Mouse (Mus musculus): ENCODE results near the gene Pah. TPM values are rescaled to one million over a fixed set of nuclear protein-coding genes. Genes with fewer than 3 reads are reported as not detected.
A peak's percentile ranks its signal among the peaks of the same experiment; 100 is the strongest.

The Pah gene
- polyA plus RNA-seq, 1 experiment from 2014 or later: not detected

DNA sequence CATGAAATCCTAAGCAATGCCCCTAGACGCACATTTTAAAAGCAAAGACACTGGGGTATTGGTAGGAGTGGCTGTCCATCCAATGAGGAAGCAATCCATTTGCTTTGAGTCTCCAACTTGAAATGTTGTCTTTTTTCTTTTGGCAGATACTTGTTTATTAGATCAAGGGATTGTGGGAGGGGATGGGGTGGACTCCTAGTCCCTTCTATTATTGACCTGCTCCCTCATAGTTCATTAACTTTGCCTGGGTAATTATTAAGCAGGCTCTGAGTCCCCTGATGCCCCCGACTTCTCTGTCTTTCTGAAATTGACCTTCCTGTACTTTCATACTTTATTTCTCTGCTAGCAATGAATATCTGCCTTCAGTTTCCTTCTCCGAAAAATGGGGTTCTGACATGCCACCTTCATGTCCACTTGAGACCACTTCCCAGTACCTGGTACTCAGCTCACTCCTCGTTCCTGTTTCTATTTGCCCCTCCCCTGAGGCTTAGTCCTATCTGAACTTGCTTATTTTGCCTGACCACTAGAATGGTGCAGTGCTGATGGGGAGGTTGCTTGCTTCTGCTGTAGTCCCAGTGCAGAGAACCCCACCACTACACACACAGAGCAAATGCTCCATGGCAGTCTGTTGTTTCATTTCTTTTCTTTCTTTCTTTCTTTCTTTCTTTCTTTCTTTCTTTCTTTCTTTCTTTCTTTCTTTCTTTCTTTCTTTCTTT is 1.0 kb upstream of the Pah start:
- ATAC-seq (ENCODE audit: insufficient number of reproducible peaks, low FRiP score, low TSS enrichment, low read depth) (no peak), DNase-seq (ENCODE audit: low spot score) (no peak)
- no peak overlapping the region for H3K4me2 ChIP-seq (ENCODE audit: low read depth, severe bottlenecking)
- WGBS: 86% methylated on average over 4 of the region's 4 CpGs
- H3K36me3 ChIP-seq (ENCODE audit: control insufficient read depth, insufficient read depth, low read length): no peaks in the 10 kb centered on the region
- no peaks in the 10 kb centered on the region for H3K9me3 ChIP-seq (ENCODE audit: control insufficient read depth, low read length)
- H3K4me1 ChIP-seq (ENCODE audit: control insufficient read depth, insufficient read depth, low read length): no peaks in the 10 kb centered on the region
- H3K27ac ChIP-seq (replicated peaks; ENCODE audit: low read depth, low read length): no peak overlapping the region
- no peak overlapping the region for H3K9ac ChIP-seq (ENCODE audit: low read length)
- no peaks in the 10 kb centered on the region for H3K27me3 ChIP-seq (ENCODE audit: control insufficient read depth, insufficient read depth, low read length)
- no peak overlapping the region for H3K4me3 ChIP-seq (ENCODE audit: low read depth, low read length)

DNA sequence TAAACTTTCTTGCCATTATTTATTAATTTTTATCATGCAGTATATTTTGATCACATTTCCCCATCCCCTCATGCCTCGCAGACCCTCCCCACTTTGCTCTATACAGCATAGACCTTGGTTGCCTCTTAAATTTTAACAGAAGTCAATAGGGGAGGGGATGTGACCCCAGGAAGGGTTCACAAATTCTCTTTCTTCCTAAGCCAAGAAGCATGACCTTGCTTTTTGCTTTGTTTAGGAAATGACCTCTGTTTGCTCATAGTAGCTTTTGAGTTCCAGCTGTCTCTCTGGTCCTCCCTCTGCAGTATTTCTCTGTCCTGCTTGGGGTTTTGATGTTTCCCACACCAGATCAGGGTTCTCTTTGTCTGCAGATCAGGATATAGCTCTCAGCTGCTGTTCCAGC is 12.6 kb downstream of the Pah start:
- ATAC-seq (ENCODE audit: insufficient number of reproducible peaks, low FRiP score, low TSS enrichment, low read depth) (no peak), DNase-seq (ENCODE audit: low spot score) (no peak)
- 90% methylated on average over 1 of the region's 1 CpGs for WGBS
- Histone ChIP-seq H3K4me2 (ENCODE audit: low read depth, severe bottlenecking) (no peak overlapping the region), H3K4me1 (ENCODE audit: control insufficient read depth, insufficient read depth, low read length) (no peaks in the 10 kb centered on the region), H3K4me3 (ENCODE audit: low read depth, low read length) (no peak overlapping the region), H3K9me3 (ENCODE audit: control insufficient read depth, low read length) (no peaks in the 10 kb centered on the region), H3K9ac (ENCODE audit: low read length) (no peak overlapping the region), H3K27ac (replicated peaks; ENCODE audit: low read depth, low read length) (no peak overlapping the region), H3K36me3 (ENCODE audit: control insufficient read depth, insufficient read depth, low read length) (no peaks in the 10 kb centered on the region), H3K27me3 (ENCODE audit: control insufficient read depth, insufficient read depth, low read length) (no peaks in the 10 kb centered on the region)

- no peak for ATAC-seq (ENCODE audit: insufficient number of reproducible peaks, low FRiP score, low TSS enrichment, low read depth)
- WGBS: 72% methylated on average over 8 of the region's 8 CpGs
- H3K27ac ChIP-seq (replicated peaks; ENCODE audit: low read depth, low read length): no peak overlapping the region
Measured at GRCm38 (mm10) chr10:87545759-87546158, 24.2 kb downstream of the Pah start.

GRCm38 (mm10) chr10:87546299-87547234 is 25.0 kb downstream of the Pah start:
- 29% methylated on average over 19 of the region's 19 CpGs for WGBS

More at GRCm38 (mm10) chr10:87545759-87546158, 24.2 kb downstream of the Pah start:
- H3K36me3 ChIP-seq (ENCODE audit: control insufficient read depth, insufficient read depth, low read length): no peaks in the 10 kb centered on the region
- no peaks in the 10 kb centered on the region for H3K9me3 ChIP-seq (ENCODE audit: control insufficient read depth, low read length)
- no peak overlapping the region for H3K9ac ChIP-seq (ENCODE audit: low read length)
- no peak for DNase-seq (ENCODE audit: low spot score)
- H3K27me3 ChIP-seq (ENCODE audit: control insufficient read depth, insufficient read depth, low read length): no peaks in the 10 kb centered on the region
- H3K4me2 ChIP-seq (ENCODE audit: low read depth, severe bottlenecking): no peak overlapping the region
- H3K4me3 ChIP-seq (ENCODE audit: low read depth, low read length): no peak overlapping the region
- H3K4me1 ChIP-seq (ENCODE audit: control insufficient read depth, insufficient read depth, low read length): no peaks in the 10 kb centered on the region; the same call in 1 of the 2 replicates

GRCm38 (mm10) chr10:87552726-87553125 is 31.1 kb downstream of the Pah start:
- no peak overlapping the region for H3K27ac ChIP-seq (replicated peaks; ENCODE audit: low read depth, low read length)
- no peak overlapping the region for H3K4me3 ChIP-seq (ENCODE audit: low read depth, low read length)
- H3K4me2 ChIP-seq (ENCODE audit: low read depth, severe bottlenecking): no peak overlapping the region
- no peaks in the 10 kb centered on the region for H3K27me3 ChIP-seq (ENCODE audit: control insufficient read depth, insufficient read depth, low read length)
- no peak overlapping the region for H3K9ac ChIP-seq (ENCODE audit: low read length)
- DNase-seq (ENCODE audit: low spot score) (peak; percentile 65), ATAC-seq (ENCODE audit: insufficient number of reproducible peaks, low FRiP score, low TSS enrichment, low read depth) (no peak)
- 34% methylated on average over 8 of the region's 8 CpGs for WGBS
- H3K9me3 ChIP-seq (ENCODE audit: control insufficient read depth, low read length): no peaks in the 10 kb centered on the region
- H3K4me1 ChIP-seq (ENCODE audit: control insufficient read depth, insufficient read depth, low read length): no peaks in the 10 kb centered on the region
- H3K36me3 ChIP-seq (ENCODE audit: control insufficient read depth, insufficient read depth, low read length): no peaks in the 10 kb centered on the region

More at GRCm38 (mm10) chr10:87546299-87547234, 25.0 kb downstream of the Pah start:
- H3K4me3 ChIP-seq (ENCODE audit: low read depth, low read length): no peak overlapping the region
- DNase-seq (ENCODE audit: low spot score): peak; percentile 46
- H3K4me2 ChIP-seq (ENCODE audit: low read depth, severe bottlenecking): no peak overlapping the region
- H3K9ac ChIP-seq (ENCODE audit: low read length): no peak overlapping the region
- no peaks in the 10 kb centered on the region for H3K36me3 ChIP-seq (ENCODE audit: control insufficient read depth, insufficient read depth, low read length)
- no peak overlapping the region for H3K27ac ChIP-seq (replicated peaks; ENCODE audit: low read depth, low read length)
- no peaks in the 10 kb centered on the region for H3K9me3 ChIP-seq (ENCODE audit: control insufficient read depth, low read length)
- no peaks in the 10 kb centered on the region; the same call in 1 of the 2 replicates for H3K4me1 ChIP-seq (ENCODE audit: control insufficient read depth, insufficient read depth, low read length)
- no peaks in the 10 kb centered on the region for H3K27me3 ChIP-seq (ENCODE audit: control insufficient read depth, insufficient read depth, low read length)
- no peak for ATAC-seq (ENCODE audit: insufficient number of reproducible peaks, low FRiP score, low TSS enrichment, low read depth)

- no peak overlapping the region for H3K9ac ChIP-seq (ENCODE audit: low read length)
- WGBS: 37% methylated on average over 2 of the region's 2 CpGs
- no peak for DNase-seq (ENCODE audit: low spot score)
- no peak for ATAC-seq (ENCODE audit: insufficient number of reproducible peaks, low FRiP score, low TSS enrichment, low read depth)
- H3K27ac ChIP-seq (replicated peaks; ENCODE audit: low read depth, low read length): no peak overlapping the region
- no peaks in the 10 kb centered on the region for H3K4me1 ChIP-seq (ENCODE audit: control insufficient read depth, insufficient read depth, low read length)
- no peak overlapping the region for H3K4me3 ChIP-seq (ENCODE audit: low read depth, low read length)
- H3K27me3 ChIP-seq (ENCODE audit: control insufficient read depth, insufficient read depth, low read length): no peaks in the 10 kb centered on the region
- H3K9me3 ChIP-seq (ENCODE audit: control insufficient read depth, low read length): no peaks in the 10 kb centered on the region
- H3K4me2 ChIP-seq (ENCODE audit: low read depth, severe bottlenecking): no peak overlapping the region
- no peaks in the 10 kb centered on the region for H3K36me3 ChIP-seq (ENCODE audit: control insufficient read depth, insufficient read depth, low read length)
Measured at GRCm38 (mm10) chr10:87556441-87556840, 34.8 kb downstream of the Pah start.

DNA sequence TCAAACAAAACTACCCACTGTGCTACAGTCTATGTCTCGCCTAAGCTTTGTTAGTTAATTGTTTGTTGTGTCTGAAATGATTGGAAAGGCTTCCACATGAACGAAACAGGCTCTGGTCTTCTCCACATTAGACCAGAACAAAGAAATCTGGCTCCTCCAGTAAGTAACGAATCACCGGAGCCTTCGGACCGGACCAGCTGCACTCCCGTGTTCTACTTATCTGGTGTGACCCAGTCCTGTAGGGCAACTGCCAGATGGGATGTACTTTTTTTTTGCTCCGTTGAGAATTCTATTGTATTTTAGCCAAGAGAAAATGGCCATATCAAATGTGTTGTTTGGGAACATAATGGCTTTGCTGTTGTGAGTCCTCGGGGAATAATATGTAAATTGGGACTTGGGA is 42.2 kb downstream of the Pah start:
- Histone ChIP-seq H3K4me1 (ENCODE audit: control insufficient read depth, insufficient read depth, low read length) (no peaks in the 10 kb centered on the region), H3K9me3 (ENCODE audit: control insufficient read depth, low read length) (no peaks in the 10 kb centered on the region), H3K27ac (replicated peaks; ENCODE audit: low read depth, low read length) (no peak overlapping the region), H3K27me3 (ENCODE audit: control insufficient read depth, insufficient read depth, low read length) (no peaks in the 10 kb centered on the region), H3K4me2 (ENCODE audit: low read depth, severe bottlenecking) (no peak overlapping the region), H3K9ac (ENCODE audit: low read length) (no peak overlapping the region), H3K4me3 (ENCODE audit: low read depth, low read length) (no peak overlapping the region), H3K36me3 (ENCODE audit: control insufficient read depth, insufficient read depth, low read length) (no peaks in the 10 kb centered on the region)
- DNase-seq (ENCODE audit: low spot score) (no peak), ATAC-seq (ENCODE audit: insufficient number of reproducible peaks, low FRiP score, low TSS enrichment, low read depth) (no peak)
- 89% methylated on average over 9 of the region's 9 CpGs for WGBS

DNA sequence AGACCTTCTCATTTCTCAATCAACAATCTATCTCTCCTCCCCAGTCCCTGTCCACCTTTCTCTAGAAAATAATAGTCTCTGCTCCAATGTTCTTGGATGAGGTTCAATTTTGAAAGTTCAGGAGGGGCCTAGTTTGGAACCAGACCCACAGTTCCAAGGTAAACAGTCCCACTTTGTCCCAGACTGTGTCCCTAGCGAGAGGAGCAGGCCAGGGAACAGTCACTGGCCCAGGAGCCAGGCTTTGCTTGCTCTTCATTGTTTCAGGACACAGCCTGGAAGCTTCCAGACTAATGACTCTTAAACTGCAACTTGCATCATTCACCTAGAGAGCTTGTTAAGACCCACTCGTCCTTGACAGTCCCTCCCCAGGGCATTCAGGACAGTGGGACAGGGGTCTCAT is 44.1 kb downstream of the Pah start:
- no peaks in the 10 kb centered on the region for H3K36me3 ChIP-seq (ENCODE audit: control insufficient read depth, insufficient read depth, low read length)
- DNase-seq (ENCODE audit: low spot score) (no peak), ATAC-seq (ENCODE audit: insufficient number of reproducible peaks, low FRiP score, low TSS enrichment, low read depth) (no peak)
- no peaks in the 10 kb centered on the region for H3K9me3 ChIP-seq (ENCODE audit: control insufficient read depth, low read length)
- no peak overlapping the region for H3K4me3 ChIP-seq (ENCODE audit: low read depth, low read length)
- no peak overlapping the region for H3K9ac ChIP-seq (ENCODE audit: low read length)
- no peak overlapping the region for H3K27ac ChIP-seq (replicated peaks; ENCODE audit: low read depth, low read length)
- H3K27me3 ChIP-seq (ENCODE audit: control insufficient read depth, insufficient read depth, low read length): no peaks in the 10 kb centered on the region
- WGBS: 57% methylated on average over 2 of the region's 2 CpGs
- H3K4me2 ChIP-seq (ENCODE audit: low read depth, severe bottlenecking): no peak overlapping the region
- no peaks in the 10 kb centered on the region for H3K4me1 ChIP-seq (ENCODE audit: control insufficient read depth, insufficient read depth, low read length)

Measured in limb, embryonic 11.5 days (tissue).